In the genomic region with DNA sequence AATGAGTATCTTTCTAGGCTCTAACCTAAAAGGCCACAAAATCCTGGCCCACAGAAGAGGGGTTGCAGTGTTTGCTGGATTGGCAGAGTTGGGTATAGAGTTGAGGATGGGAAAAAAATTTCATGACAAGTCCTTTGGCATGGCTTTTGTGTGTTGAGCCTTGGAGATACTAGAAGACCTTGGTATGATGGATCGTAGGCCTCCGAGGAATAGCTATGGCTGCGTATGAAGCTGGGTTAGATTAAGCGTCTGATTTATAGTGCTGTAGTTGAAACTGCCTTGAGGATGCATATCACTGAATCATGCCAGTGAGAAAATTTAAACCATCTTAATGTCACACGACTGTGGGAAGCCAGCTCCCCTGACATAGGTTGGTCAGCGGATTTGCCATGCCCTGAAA, we compare ENCODE assay signal across 23 mouse cellular contexts.
"Had no signal": no experiment of that assay in that cellular context is flagged by ENCODE, and none has a peak within 500 bp of the region (broad histone marks: within the 10 kb centered on the region; RNA-seq: fewer than 3 reads in every experiment).

No protein-coding gene starts in this region.

- H3K27me3 ChIP-seq: heart, embryonic 13.5 days; heart, embryonic 15.5 days; hindbrain, embryonic 12.5 days; intestine, embryonic 15.5 days; limb, embryonic 12.5 days; liver, embryonic 13.5 days; liver, embryonic 15.5 days had no signal

- H3K27ac ChIP-seq: heart, embryonic 13.5 days; heart, embryonic 15.5 days; hindbrain, embryonic 10.5 days; hindbrain, embryonic 12.5 days; hindbrain, embryonic 14.5 days; intestine, embryonic 15.5 days; layer of hippocampus, adult 2 months; left cerebral cortex, adult 2 months; limb, embryonic 10.5 days; limb, embryonic 12.5 days; liver, embryonic 13.5 days; liver, embryonic 15.5 days had no signal

- H3K9ac ChIP-seq: heart, embryonic 13.5 days; heart, embryonic 15.5 days; hindbrain, embryonic 12.5 days; hindbrain, embryonic 14.5 days; intestine, embryonic 15.5 days; limb, embryonic 12.5 days; liver, embryonic 13.5 days; liver, embryonic 15.5 days; liver, postnatal 0 days had no signal

- H3K4me3 ChIP-seq: heart, embryonic 13.5 days; heart, embryonic 15.5 days; hindbrain, embryonic 10.5 days; hindbrain, embryonic 12.5 days; intestine, embryonic 15.5 days; layer of hippocampus, adult 2 months; left cerebral cortex, adult 2 months; limb, embryonic 10.5 days; limb, embryonic 12.5 days; liver, embryonic 13.5 days; liver, embryonic 15.5 days had no signal

- DNase-seq: gastrocnemius, postnatal 25 days; heart, adult 18-20 months; heart, postnatal 14 days; heart, postnatal 36 days; kidney, adult 18-20 months; kidney, adult 8-10 months; kidney, postnatal 10 days; kidney, postnatal 25 days; kidney, postnatal 4 days; liver; liver, embryonic 13.5 days; liver, postnatal 0 days had no signal

- H3K36me3 ChIP-seq: heart, embryonic 15.5 days; hindbrain, embryonic 12.5 days; intestine, embryonic 15.5 days; liver, embryonic 13.5 days; liver, embryonic 15.5 days had no signal

- H3K4me1 ChIP-seq: hindbrain, embryonic 12.5 days; liver, embryonic 13.5 days; liver, embryonic 15.5 days had no signal
